Mouse (Mus musculus) heart, embryonic 11.5 days (tissue): Measurements from ENCODE around the gene Tmed8. TPM values are rescaled to one million over a fixed set of nuclear protein-coding genes. Genes with fewer than 3 reads are reported as not detected.

Experiments
- ATAC-seq: fragments of 200-750 bp; cut with Nextera tagmentation; replicated peaks from 2 replicates; pipeline ENCODE4 v1.8.0; 2017; ENCODE audit warnings: moderate library complexity; ENCODE audit not compliant: insufficient number of reproducible peaks, low FRiP score, low TSS enrichment
- H3K27ac ChIP-seq: fragments of 300-500 bp; sonication (generic); 2 replicates; pipeline ENCODE4 v1.5.1; 2014; ENCODE audit warnings: mild to moderate bottlenecking, low read depth, low read length
- H3K27me3 ChIP-seq: fragments of 300-500 bp; sonication (generic); 2 replicates; pipeline ENCODE4 v1.6.1; 2014; ENCODE audit warnings: mild to moderate bottlenecking, low read length, mixed read lengths; ENCODE audit not compliant: control insufficient read depth, insufficient read depth
- H3K36me3 ChIP-seq: fragments of 300-500 bp; sonication (generic); 2 replicates; pipeline ENCODE4 v1.6.1; 2014; ENCODE audit warnings: mild to moderate bottlenecking, low read length, moderate library complexity, mixed read lengths; ENCODE audit not compliant: control insufficient read depth, insufficient read depth
- H3K4me1 ChIP-seq: fragments of 300-500 bp; sonication (generic); 2 replicates; pipeline ENCODE4 v1.6.1; 2014; ENCODE audit warnings: low read length; ENCODE audit not compliant: control insufficient read depth, insufficient read depth
- H3K4me2 ChIP-seq: fragments of 300-500 bp; sonication (generic); 2 replicates; pipeline ENCODE4 v1.6.1; 2014; ENCODE audit warnings: mild to moderate bottlenecking, moderate library complexity
- H3K4me3 ChIP-seq: fragments of 300-500 bp; sonication (generic); 2 replicates; pipeline ENCODE4 v1.5.1; 2014; ENCODE audit warnings: low read depth, low read length
- H3K9ac ChIP-seq: fragments of 300-500 bp; sonication (generic); 2 replicates; pipeline ENCODE4 v1.6.1; 2014; ENCODE audit warnings: mild to moderate bottlenecking, low read depth, low read length, moderate library complexity
- H3K9me3 ChIP-seq: fragments of 300-500 bp; sonication (generic); replicated peaks from 2 replicates; pipeline ENCODE4 v1.6.1; 2016; ENCODE audit warnings: low read length; ENCODE audit not compliant: control insufficient read depth
- WGBS: fragments of 180-500 bp; shearing (Covaris S2); extraction: QIAGEN DNeasy Blood & Tissue Kit; methylation state at CpG from one replicate; pipeline ENCODE4 v1.1.7; 2014; ENCODE audit not compliant: insufficient replicate concordance; 5-methylcytosine and 5-hydroxymethylcytosine counted together
- polyA plus RNA-seq: library from polyadenylated mRNA; unstranded; fragments of >200 nt; fragmentation: Nextera tagmentation; extraction: Ambion mirVana; gene quantifications from 2 replicates; pipeline ENCODE4 v1.2.1, GENCODE M21; 2014

The Tmed8 gene
- polyA plus RNA-seq, 1 experiment from 2014 or later, result 2.1 TPM

DNA sequence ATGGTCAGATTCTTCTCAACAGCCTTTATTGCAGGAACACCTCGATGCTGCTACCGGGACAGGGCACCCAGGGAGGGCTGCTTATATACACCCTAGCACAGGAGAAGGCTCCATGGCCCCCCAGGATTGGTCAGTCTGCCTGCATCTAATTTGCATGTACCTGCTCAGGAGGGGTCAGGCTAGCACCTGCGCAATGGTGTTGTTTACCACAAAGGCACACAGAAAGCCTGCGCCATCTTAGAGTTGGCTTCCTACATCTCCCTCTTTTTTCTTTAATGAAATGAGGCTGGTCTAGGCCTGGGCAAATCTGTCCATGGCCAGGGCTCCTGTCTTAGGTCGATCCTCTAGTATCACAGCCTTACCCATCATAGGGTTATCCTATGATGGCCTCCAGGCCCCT lies 50.8 kb downstream of the Tmed8 start:
- peaks cover 6% of the 10 kb centered on the region; the same call in 1 of the 2 replicates for H3K4me1 ChIP-seq
- H3K4me3 ChIP-seq, result no peak overlapping the region
- no peaks in the 10 kb centered on the region for H3K9me3 ChIP-seq
- WGBS, result 97% methylated on average over 5 of the region's 5 CpGs
- no peak overlapping the region for H3K4me2 ChIP-seq
- H3K27me3 ChIP-seq, result no peaks in the 10 kb centered on the region
- H3K27ac ChIP-seq, result no peak overlapping the region
- no peak for ATAC-seq
- 0 out of 2 replicates have a peak, but pooled peaks cover 3% of the 10 kb centered on the region for H3K36me3 ChIP-seq
- H3K9ac ChIP-seq, result no peak overlapping the region

DNA sequence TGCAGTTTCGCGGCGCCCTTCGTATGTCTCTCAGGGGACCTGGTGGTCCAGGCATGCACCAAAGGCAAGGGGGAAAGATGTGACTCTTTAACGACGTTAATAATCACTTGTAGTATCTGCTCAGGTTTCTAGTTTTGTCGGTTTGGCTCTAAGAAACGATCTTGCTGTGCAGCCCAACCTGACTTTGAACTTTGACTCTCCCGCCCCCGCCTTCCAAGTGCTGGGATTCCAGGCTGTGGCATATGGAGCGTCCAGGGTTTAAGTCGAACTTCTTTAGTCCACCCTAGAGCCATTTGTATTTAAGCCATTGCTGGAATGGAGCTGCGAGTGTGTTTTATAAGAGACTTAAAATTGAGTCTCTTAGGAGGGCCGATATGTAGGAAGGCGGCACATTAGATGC lies 52.1 kb downstream of the Tmed8 start:
- WGBS, result 17% methylated on average over 15 of the region's 15 CpGs
- H3K27ac ChIP-seq, result peak overlapping the region; percentile 92
- ATAC-seq, result no peak
- H3K9me3 ChIP-seq, result no peaks in the 10 kb centered on the region
- 0 out of 2 replicates have a peak, but pooled peaks cover 3% of the 10 kb centered on the region for H3K36me3 ChIP-seq
- peak overlapping the region; percentile 75 for H3K4me2 ChIP-seq
- peaks cover 6% of the 10 kb centered on the region; the same call in 1 of the 2 replicates for H3K4me1 ChIP-seq
- no peaks in the 10 kb centered on the region for H3K27me3 ChIP-seq
- peak overlapping the region; percentile 87 for H3K4me3 ChIP-seq
- H3K9ac ChIP-seq, result peak overlapping the region; percentile 84

DNA sequence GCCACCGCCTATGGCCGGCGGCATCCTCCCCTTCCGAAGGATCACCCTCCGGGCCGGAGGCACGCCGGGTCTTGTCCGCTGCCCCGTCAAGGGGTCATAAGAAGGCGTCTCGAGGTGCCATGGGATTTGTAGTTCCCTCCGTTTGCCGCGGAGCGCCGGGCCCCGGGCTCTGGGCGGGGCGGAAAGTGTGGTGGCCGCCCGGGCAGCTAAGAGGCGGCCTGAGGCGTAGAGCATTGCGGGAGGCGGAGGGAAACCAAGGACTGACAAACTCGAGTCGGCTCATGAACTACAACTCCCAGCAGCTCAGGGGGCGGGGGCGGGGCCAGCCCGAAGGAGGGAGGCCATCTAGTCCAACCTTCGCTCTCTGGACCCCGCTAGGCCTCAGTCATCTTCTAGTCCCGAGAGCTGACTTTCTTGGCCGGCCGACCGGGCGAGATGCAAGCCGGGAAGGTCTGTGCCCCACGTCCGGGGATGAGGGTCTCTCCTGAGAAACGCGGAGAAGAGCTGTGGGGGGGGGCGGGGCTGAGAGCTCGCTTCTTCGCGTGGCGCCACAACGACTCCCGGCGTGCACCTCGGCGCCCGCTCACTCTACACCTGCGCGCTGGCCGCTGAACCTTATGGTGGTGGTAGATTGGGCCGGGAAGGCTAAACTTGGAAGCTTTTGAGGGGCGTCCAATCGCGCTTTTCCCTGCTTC lies 52.7 kb downstream of the Tmed8 start, which contains the start of gene Pomt2:
TSS of gene Pomt2 (minus strand) at position 574 of the 695 bp plus-strand sequence.
- Histone ChIP-seq H3K36me3 (0 out of 2 replicates have a peak, but pooled peaks cover 3% of the 10 kb centered on the region), H3K4me1 (peaks cover 6% of the 10 kb centered on the region; the same call in 1 of the 2 replicates), H3K9ac (peak within 1 kb of the TSS; percentile 84), H3K27me3 (no peaks in the 10 kb centered on the region), H3K4me3 (peak within 1 kb of the TSS; percentile 87), H3K27ac (peak within 1 kb of the TSS; percentile 92), H3K4me2 (peak within 1 kb of the TSS; percentile 75), H3K9me3 (no peaks in the 10 kb centered on the region)
- ATAC-seq, result peak; percentile 95
- WGBS, result under 1% methylated on average over 60 of the region's 61 CpGs

GRCm38 (mm10) chr12:87146966-87147365 lies 53.3 kb downstream of the Tmed8 start, which contains the start of gene Gstz1:
Gene Gstz1 (plus strand): TSS chr12:87147165.
- H3K9ac ChIP-seq, result peak within 1 kb of the TSS; percentile 84
- peak within 1 kb of the TSS; percentile 75 for H3K4me2 ChIP-seq
- H3K27me3 ChIP-seq, result no peaks in the 10 kb centered on the region
- H3K9me3 ChIP-seq, result no peaks in the 10 kb centered on the region
- WGBS, result under 1% methylated on average over 27 of the region's 27 CpGs
- H3K36me3 ChIP-seq, result 0 out of 2 replicates have a peak, but pooled peaks cover 3% of the 10 kb centered on the region
- H3K4me3 ChIP-seq, result peak within 1 kb of the TSS; percentile 87
- H3K4me1 ChIP-seq, result peaks cover 8% of the 10 kb centered on the region
- peak; percentile 87 for ATAC-seq
- H3K27ac ChIP-seq, result peak within 1 kb of the TSS; percentile 92

GRCm38 (mm10) chr12:87142156-87142555 lies 58.1 kb downstream of the Tmed8 start:
- Histone ChIP-seq H3K4me2 (no peak overlapping the region), H3K27me3 (no peaks in the 10 kb centered on the region), H3K36me3 (no peaks in the 10 kb centered on the region), H3K9ac (no peak overlapping the region), H3K4me3 (no peak overlapping the region), H3K27ac (no peak overlapping the region), H3K4me1 (peaks cover 12% of the 10 kb centered on the region), H3K9me3 (no peaks in the 10 kb centered on the region)
- 61% methylated on average over 2 of the region's 2 CpGs for WGBS
- ATAC-seq, result no peak

DNA sequence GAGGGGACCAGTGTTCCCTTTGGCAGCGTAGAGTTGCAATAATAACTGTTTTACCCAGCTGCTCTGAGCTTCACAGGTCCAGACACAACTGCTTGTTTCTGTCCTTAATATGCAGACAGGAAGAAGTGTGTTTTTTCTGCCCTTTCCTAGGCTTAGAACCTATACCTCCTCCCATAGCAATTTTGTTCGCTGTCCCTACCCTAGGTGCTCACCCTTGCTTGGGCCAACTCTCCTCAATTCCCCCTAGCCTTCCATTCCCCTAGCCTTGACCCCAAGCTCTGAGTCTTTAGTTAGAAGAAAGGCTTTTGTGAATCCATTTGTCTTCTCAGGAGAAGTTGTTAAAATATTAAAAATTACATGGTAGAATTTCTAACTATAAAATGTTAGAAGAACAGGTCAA lies 61.5 kb downstream of the Tmed8 start:
- Histone ChIP-seq H3K27me3 (no peaks in the 10 kb centered on the region), H3K4me1 (peaks cover 7% of the 10 kb centered on the region), H3K36me3 (no peaks in the 10 kb centered on the region; the same call in 1 of the 2 replicates), H3K9me3 (no peaks in the 10 kb centered on the region), H3K9ac (no peak overlapping the region), H3K27ac (no peak overlapping the region), H3K4me2 (no peak overlapping the region), H3K4me3 (no peak overlapping the region)
- no peak for ATAC-seq
- WGBS, result 68% methylated on average over 2 of the region's 2 CpGs

GRCm38 (mm10) chr12:87138342-87138701 lies 61.9 kb downstream of the Tmed8 start:
- Histone ChIP-seq H3K27ac (no peak overlapping the region), H3K9ac (no peak overlapping the region), H3K27me3 (no peaks in the 10 kb centered on the region), H3K36me3 (no peaks in the 10 kb centered on the region; the same call in 1 of the 2 replicates), H3K9me3 (no peaks in the 10 kb centered on the region), H3K4me3 (no peak overlapping the region), H3K4me1 (peaks cover 7% of the 10 kb centered on the region), H3K4me2 (no peak overlapping the region)
- no peak for ATAC-seq
- 77% methylated on average over 2 of the region's 2 CpGs for WGBS

DNA sequence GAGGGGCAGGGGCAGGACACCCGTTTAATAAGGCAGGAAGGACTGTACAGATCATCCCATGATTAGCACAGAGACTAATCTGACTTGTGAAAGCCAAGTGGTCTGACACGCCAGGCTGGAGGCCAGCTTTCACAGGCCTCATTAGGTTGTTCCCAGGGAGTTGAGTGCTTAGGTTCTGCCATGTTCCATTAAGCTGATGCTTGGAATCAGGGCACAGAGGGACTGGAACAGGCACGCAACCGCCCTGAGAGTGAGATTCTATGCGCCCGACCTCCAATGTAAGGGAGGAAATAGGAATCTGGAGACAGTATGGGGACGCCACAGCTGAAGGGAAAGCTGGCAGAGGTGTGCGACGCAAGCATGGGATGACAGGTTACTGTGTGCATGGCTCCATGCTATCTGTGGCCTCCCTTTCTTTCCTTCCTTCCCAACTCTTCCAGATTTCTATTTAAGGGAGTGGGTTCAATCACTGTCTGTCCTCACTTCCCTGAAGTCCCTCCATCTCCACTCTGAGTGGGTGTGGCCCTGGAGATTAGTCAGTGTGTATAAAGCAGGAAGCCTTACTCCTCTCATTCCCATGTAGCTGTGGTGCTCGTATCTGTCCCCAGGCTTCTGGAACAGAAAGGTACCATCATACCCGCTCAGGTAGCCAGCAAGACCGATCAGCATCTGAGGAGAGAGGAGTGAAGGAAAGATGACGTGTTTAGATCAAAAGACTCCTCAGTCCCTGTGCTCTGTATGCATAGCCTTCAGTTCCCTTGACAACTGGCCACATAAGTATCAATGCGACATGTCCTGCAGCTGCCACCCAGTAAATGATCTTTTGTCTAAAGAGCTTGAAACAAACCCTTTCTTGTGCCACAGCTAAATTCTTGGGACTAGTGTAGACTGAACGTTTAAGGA lies 62.6 kb downstream of the Tmed8 start:
- no peaks in the 10 kb centered on the region; the same call in 1 of the 2 replicates for H3K36me3 ChIP-seq
- ATAC-seq, result no peak
- no peaks in the 10 kb centered on the region for H3K27me3 ChIP-seq
- no peaks in the 10 kb centered on the region for H3K9me3 ChIP-seq
- 83% methylated on average over 15 of the region's 15 CpGs for WGBS
- no peak overlapping the region for H3K4me3 ChIP-seq
- no peak overlapping the region for H3K9ac ChIP-seq
- peaks cover 9% of the 10 kb centered on the region for H3K4me1 ChIP-seq
- H3K4me2 ChIP-seq, result no peak overlapping the region
- no peak overlapping the region for H3K27ac ChIP-seq
